Mouse (Mus musculus): ENCODE data around the gene Akr1c21. TPM values are rescaled to one million over a fixed set of nuclear protein-coding genes. Genes with fewer than 3 reads are reported as not detected.
"Not testable (repeated sequence)": the region's sequence is repeated elsewhere in the genome, so short reads cannot be mapped to it uniquely, and the experiment has no call there.

Akr1c21 gene
- not detected in 2 replicates for total RNA-seq (2015; ENCODE audit: low replicate concordance)
- not detected in 2 replicates for total RNA-seq (2017; ENCODE audit: low replicate concordance)

GRCm38 (mm10) chr13:4573871-4574270 is at the start of gene Akr1c21:
TSS of gene Akr1c21 (plus strand) at chr13:4574075.
- no peak for ATAC-seq (replicated peaks; ENCODE audit: low FRiP score, poor library complexity, severe bottlenecking)

DNA sequence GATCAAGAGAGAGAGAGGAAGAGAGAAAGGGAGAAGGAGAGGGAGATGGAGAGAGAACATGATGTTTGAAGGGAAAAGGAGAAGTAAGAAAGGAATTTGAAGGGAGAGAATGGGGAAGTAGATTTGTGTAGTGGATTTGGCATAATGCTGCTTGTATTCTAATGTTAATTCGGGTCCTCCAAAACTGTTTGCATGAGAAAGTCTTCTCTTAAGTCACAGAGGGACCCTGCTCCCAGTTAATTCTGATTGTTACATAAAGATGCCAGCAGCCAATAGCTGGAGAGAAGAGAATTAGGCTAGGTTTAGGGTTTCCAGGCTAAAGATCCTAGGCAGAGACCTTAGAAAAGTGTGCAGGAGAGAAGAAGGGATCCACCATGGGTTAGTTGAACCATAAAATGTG is 14.7 kb upstream of the Akr1c21 start:
- no peak for ATAC-seq (replicated peaks; ENCODE audit: low FRiP score, poor library complexity, severe bottlenecking)

DNA sequence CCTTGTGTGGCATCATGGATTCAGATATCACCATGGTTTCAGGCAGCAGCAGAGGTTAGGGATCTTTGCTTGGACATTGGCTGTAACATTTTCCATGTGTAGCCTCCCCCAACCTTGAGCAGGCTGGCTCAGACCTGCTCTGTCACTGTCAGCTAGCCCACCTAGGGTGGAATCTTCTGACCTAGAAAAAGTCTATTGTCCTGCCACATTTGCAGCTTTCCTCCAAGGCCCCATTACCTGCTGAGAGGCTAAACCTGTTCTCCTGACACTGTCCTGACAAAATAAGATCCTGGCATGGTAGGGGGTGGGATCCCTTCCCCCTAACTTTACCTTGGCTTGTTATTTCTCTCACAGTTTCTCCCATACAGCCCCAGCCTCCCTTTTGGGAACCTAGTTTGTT is 13.4 kb upstream of the Akr1c21 start:
- ATAC-seq (replicated peaks; ENCODE audit: low FRiP score, poor library complexity, severe bottlenecking): no peak

DNA sequence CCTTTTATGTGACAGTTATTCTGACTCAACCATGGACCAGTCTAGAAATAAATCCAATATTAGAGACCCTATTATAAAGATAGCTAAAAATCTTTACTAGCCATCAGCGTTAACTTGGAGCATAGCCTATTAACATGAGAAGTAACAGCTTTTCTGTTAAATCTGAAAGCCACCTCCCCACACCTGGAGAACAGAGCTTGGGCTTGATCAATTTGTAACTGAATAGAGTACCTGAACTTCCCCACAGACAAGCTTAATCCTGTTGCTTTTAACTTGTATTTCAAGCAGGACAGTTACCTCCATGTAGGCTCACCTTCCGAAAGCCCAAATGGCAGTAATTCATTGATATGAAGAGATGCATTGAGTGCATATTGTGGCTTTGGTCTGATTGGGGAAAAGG is 7.9 kb upstream of the Akr1c21 start:
- ATAC-seq (replicated peaks; ENCODE audit: low FRiP score, poor library complexity, severe bottlenecking): no peak

DNA sequence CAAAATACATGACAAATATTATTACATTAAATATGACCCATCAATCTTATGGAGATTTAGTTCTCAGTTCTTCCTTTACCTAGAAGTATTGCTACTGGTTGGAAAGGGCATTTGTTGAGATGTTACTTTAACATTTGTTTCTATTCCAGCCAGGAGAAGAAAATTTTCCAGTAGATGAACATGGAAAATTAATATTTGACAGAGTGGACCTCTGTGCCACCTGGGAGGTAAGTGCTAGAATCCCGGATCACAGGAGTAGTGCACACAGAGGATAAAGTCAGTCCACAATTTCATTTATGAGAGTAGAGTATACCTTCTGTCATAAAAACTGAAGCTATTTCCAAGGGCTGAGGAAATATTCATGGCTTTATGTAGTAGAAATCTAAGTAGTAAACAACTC is 3.0 kb downstream of the Akr1c21 start:
- no peak for ATAC-seq (replicated peaks; ENCODE audit: low FRiP score, poor library complexity, severe bottlenecking)

GRCm38 (mm10) chr13:4603431-4603830 is 29.6 kb downstream of the Akr1c21 start:
- not testable (repeated sequence) for ATAC-seq (replicated peaks; ENCODE audit: low FRiP score, poor library complexity, severe bottlenecking)

GRCm38 (mm10) chr13:4606821-4607220 is 32.9 kb downstream of the Akr1c21 start:
- ATAC-seq (replicated peaks; ENCODE audit: low FRiP score, poor library complexity, severe bottlenecking): no peak

DNA sequence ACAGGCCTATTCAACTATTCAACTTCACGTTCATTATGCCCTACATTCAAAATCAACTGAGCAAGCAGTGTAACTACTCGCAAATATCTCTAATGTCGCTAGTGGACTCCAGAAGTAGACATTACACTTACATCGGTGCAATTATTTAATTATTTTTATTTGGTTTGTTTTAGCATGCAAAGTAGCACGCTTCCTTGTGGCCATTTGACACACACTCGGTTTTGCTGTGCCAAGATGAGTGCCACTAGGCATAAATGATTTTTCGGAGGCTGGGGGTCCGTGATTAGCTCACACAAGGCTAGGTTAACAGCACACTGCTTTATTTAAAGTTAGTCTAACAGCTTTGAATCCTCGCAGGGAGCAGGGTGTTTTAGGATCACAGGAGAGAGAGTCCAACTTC is 34.7 kb downstream of the Akr1c21 start:
- no peak; the same call in 1 of the 2 replicates for ATAC-seq (replicated peaks; ENCODE audit: low FRiP score, poor library complexity, severe bottlenecking)

DNA sequence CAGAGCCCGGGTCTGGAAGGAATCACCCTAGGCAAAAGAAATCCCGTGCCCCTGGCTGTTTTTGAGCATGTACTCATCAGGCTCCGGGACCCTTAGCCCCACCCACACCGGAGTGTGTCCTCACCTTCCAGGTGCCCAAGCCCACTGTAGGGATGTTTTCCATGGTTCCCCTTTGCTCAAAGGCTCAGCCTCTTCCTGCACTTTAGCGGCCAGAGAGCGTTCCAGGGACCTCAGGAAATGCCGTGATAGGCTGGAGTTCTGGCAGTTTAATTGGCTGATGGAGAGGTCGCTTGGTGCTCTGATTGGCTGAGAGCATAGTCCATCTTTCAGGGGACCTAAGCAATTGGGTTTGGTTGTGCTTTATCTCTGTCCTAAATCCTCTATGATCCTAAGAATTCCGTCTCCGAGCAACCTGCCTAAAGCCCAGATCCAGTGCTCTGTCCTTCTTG is 35.1 kb downstream of the Akr1c21 start, which contains the start of gene Akr1e1:
TSS of gene Akr1e1 (minus strand) at position 214 of the 449 bp plus-strand sequence.
- peak; percentile 93 for ATAC-seq (replicated peaks; ENCODE audit: low FRiP score, poor library complexity, severe bottlenecking)

GRCm38 (mm10) chr13:4610902-4611301 is 37.0 kb downstream of the Akr1c21 start:
- no peak for ATAC-seq (replicated peaks; ENCODE audit: low FRiP score, poor library complexity, severe bottlenecking)

Other genes starting within 250 kb of the Akr1c21 start
- not detected in 2 replicates for gene Akr1c6, start 139.8 kb upstream of the Akr1c21 start, total RNA-seq (2015; ENCODE audit: low replicate concordance)
- not detected in 2 replicates for gene Akr1c6, start 139.8 kb upstream of the Akr1c21 start, total RNA-seq (2017; ENCODE audit: low replicate concordance)
- not detected in 2 replicates for gene Akr1c20, start 50.7 kb upstream of the Akr1c21 start, total RNA-seq (2015; ENCODE audit: low replicate concordance)
- gene Akr1c20, start 50.7 kb upstream of the Akr1c21 start, total RNA-seq (2017; ENCODE audit: low replicate concordance): not detected in 2 replicates
- 1.3 and 2.2 TPM in 2 replicates for gene Akr1e1, start 35.1 kb downstream of the Akr1c21 start, total RNA-seq (2015; ENCODE audit: low replicate concordance)
- 0.61 and 0.64 TPM in 2 replicates for gene Akr1e1, start 35.1 kb downstream of the Akr1c21 start, total RNA-seq (2017; ENCODE audit: low replicate concordance)

Data from erythroid progenitor cell, adult 5-6 weeks (primary cell).